Mouse (Mus musculus): ENCODE data around the gene C1qtnf5.

Gene C1qtnf5

DNA sequence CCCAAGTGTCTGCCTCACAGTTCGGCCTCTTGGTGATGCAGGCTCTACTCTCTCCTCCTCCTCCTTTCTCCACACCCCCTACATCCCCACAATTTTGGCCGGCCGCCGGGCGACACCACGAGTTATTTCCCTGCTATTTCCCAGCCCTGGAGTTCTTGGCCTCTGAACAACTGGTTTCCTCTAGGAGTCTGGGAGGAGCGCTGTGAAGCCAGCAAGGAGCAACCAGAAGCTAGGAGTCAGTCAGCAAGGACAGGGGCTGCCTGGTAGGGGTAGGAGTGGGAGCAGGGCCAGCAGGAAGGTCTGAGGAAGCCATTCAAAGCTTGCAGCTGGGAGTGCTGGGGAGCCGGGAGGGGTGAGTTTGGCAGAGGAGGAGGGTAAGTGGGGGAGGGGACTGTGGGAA is at the start of gene C1qtnf5:
Gene C1qtnf5 (plus strand): TSS at position 136 of the 400 bp plus-strand sequence.
- DNase-seq, result peak; percentile 91

- DNase-seq, result no peak
These were observed 48.4 kb upstream of the C1qtnf5 start for GRCm38 (mm10) chr9:44058606-44059005.

- no peak for DNase-seq
These were observed 41.9 kb upstream of the C1qtnf5 start for GRCm38 (mm10) chr9:44065177-44065576.

DNA sequence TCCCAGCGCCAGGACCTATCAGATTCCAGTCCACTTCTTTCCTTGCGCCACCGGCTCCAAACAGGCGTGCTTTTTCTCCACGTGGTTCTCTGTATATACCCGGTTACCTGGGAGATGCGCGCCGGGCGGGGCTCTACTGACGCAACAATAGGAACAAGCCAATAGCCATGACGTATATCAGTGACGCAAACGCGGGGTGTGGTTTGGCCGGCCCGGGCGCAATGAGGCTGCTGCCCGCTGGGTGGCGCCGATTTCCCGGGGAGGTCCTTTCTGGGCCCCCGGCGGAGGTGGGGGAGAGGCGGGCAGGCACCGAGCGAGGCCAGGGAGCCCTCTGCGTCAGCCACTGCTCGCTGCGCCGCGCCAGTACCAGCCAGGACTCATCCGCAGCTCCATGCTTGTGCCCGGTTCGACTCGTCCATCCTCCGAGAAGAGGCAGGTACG is 40.2 kb upstream of the C1qtnf5 start, which contains the start of gene Usp2:
Gene Usp2 (plus strand): TSS at position 237 of the 441 bp plus-strand sequence.
- DNase-seq, result peak; percentile 99

DNA sequence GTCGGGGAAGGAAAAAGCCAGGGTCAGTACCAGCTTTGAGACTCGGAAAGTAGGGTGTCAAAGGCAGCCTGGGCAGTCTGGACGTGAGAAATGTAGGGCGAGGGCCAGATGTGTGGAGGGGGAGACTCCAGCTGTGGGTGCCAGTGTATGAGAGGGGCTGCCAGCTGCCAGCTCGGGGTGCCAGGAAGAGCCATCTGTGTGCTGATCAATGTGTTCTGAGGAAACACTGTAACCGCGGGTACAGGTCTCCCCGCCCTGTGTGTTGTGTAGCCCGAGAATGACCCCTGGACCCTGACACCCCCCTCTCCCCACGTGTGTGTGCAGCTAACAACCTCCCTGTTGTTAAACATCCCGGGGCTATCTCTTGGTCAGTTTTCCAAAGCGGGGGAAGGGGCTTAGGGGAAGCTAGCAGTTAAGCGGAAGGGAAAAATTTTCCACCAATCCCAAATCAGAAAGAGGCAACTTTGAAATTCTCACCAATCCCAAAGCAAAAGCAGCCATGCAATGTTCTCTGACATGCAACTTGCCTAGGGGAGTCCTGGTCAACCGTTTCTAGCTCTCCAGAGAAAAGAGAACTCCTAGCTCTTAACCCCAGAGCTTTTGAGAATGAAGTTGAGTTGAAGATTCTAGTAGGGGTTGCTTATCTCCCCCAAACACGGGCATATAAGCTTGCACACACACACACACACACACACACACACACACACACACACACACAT is 39.6 kb upstream of the C1qtnf5 start:
- DNase-seq, result no peak

GRCm38 (mm10) chr9:44067960-44068330 is 39.1 kb upstream of the C1qtnf5 start:
- no peak for DNase-seq

GRCm38 (mm10) chr9:44069252-44069651 is 37.8 kb upstream of the C1qtnf5 start:
- no peak for DNase-seq

GRCm38 (mm10) chr9:44070113-44070843 is 36.8 kb upstream of the C1qtnf5 start:
- no peak for DNase-seq

DNA sequence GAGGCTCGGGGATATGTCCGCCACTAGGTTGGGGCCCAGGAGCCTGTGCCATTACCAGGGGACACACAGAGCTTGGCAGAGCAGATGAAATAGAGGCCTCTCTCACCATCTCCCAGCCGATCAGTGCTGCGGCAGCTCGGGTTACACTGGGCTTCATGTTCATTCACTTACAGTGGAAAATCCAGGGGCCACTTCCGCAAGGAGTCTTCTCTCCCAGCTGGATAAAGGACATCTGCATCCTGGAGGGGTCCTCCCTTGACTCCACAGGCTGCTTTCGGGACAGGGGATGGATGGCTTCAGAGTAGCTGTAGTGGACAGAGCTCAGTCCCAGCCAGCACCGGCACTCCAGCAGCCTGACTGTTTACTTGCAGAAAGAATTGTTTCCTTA is 36.2 kb upstream of the C1qtnf5 start:
- no peak for DNase-seq

- no peak for DNase-seq
These were observed 35.0 kb upstream of the C1qtnf5 start for GRCm38 (mm10) chr9:44071914-44072598.

- no peak for DNase-seq
These were observed 34.5 kb upstream of the C1qtnf5 start for GRCm38 (mm10) chr9:44072599-44072915.

GRCm38 (mm10) chr9:44073115-44073514 is 33.9 kb upstream of the C1qtnf5 start:
- DNase-seq, result no peak

GRCm38 (mm10) chr9:44074395-44075275 is 32.4 kb upstream of the C1qtnf5 start:
- no peak for DNase-seq

DNA sequence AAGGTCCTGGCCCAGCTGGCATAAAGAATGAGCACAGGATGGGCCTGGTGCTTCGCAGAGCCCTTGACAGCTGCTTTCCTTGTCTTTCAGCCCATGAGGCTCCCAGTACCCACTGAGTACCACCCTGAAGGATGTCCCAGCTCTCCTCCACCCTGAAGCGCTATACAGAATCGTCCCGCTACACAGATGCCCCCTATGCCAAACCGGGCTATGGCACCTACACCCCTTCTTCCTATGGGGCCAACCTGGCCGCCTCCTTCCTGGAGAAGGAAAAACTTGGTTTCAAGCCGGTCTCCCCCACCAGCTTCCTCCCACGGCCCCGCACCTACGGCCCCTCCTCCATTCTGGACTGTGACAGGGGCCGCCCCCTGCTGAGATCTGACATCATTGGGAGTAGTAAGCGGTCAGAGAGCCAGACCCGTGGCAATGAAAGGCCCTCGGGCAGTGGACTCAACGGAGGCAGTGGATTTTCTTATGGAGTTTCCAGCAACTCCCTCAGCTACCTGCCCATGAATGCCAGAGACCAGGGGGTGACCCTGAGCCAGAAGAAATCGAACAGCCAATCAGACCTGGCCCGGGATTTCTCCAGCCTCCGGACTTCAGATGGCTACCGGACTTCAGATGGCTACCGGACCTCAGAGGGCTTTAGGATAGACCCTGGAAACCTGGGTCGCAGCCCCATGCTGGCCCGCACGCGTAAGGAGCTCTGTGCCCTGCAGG is 31.6 kb upstream of the C1qtnf5 start:
- no peak for DNase-seq

DNA sequence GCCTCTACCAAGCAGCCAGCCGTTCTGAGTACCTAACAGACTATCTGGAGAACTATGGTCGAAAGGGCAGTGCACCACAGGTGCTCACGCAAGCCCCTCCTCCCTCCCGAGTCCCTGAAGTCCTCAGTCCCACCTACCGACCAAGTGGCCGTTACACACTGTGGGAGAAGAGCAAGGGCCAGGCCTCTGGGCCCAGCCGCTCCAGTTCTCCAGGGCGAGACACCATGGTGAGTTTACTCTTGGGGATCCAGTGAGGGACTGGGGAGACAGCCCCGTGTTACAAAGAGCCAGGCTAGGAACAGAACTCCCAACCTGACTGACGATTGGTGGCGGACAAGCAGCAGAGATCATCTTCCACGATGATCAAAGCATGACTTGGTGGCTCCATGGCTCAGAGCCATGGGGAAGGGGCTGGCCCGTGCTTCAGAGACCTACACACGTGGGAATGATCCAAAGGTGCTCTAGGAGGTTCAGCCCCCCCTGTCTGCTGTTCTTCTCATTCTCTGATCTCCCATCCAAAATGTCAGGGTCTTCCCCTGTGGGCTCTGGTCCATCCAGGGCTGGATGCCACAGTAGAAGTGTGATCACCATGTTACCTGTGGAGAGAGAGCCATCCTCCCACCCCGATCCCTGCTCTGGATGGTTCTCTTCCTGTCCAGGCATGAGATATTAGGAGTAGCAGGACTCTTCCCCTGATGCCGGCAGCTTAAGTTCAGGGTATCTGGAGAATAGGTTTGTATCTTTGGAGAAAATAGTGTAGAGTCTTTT is 30.9 kb upstream of the C1qtnf5 start:
- DNase-seq, result no peak

- DNase-seq, result peak; percentile 88
These were observed 30.3 kb upstream of the C1qtnf5 start for GRCm38 (mm10) chr9:44076764-44077120.

DNA sequence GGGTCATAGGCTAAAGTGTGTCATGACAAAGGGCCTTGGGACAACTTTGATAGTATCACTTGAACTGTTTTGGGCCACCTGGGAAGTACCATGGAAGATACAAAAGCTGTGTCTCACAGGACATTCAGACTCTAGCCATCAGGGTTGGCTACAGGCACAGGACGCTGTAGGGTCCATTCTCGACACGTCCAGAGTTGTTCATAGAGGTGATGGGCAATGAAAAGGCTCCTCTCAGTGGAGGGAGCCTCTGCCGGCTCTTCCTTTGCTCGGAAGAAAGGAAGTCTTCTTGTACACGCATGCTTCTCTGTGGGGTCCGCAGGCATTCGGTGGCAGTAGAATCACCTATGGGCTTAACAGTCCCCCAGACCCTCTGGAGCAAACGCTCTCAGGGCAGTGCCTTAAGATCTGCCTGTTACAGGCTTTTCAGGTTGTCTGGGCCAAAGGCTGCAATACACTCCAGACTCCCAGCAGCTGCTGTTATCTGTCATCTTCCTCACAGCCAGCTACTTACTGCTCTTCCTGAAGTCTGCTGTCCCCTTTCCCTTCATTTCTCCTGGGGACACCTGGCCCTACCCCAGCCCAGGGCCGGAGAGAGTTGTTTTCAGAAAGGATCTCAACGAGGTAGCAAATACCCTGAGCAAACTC is 29.7 kb upstream of the C1qtnf5 start:
- no peak for DNase-seq

DNA sequence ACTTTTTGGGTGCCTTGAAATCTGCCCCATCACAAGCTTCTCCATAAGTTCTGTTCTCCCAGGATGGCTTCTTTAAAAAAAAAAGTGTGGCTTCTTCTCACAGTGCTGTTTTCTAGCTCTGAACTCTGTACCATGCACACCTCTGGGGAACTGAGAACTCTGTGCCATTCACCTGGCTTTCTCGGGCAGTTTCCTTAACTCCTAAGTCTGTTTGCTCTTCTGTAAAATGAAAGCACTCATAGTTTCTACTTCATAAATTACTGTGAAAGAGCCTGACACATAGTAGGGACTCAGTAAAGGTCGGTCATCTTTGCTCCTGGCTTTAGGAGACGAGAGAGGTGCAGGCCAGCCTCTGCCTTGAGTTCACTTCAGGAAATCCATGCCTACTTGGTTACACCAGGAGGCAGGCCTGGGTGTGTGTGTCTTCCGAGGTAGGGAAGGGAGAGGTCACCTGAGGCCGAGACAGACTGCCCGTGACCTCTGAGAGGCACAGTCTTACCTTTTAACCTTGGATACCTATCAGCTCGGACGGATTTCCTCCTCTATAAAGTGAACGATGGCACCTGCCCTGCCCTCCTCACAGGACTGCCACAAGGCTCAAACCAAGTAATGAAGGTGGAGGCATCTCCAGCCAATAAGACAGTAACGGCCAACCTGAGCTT is 28.8 kb upstream of the C1qtnf5 start:
- peak; percentile 58 for DNase-seq

DNA sequence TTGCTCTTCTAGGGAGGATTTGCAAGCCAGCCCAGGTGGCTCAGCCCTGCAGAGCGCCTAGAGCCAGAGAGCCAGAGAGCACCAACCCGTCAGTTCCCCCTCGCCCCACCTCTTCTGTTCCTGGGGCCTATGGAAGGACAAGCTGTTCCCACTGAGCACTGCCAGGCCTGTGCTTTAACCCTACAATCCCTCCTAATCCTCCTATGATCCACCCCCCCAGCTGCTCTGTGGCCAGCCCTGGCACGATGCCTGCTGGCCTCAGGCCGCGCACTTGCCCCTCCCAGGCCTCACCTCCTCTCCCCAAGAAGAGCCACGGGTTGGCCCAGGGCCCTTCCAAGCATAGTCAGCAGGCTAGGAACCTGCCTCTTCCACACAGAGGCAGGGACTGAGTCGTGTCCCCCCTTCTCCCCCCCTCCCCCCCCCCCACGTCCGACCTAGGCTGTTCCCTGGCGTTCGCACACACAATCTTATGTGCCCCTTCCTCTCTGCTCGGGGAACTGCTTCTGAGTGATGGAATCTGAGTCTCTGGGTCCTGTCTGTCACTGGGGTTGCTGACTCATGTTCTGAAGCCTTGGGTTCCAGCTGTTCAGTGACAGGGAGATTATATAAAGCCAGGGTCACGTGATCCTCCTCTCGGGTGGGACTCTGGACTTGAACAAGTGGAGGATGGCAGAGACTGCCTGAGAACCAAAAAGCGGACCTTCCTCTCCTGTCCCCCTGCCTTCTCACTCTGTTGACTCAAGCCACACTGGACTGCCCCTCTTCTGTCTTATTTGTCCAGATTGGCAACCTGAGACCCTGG is 27.9 kb upstream of the C1qtnf5 start:
- peak; percentile 95 for DNase-seq
